Mouse (Mus musculus): ENCODE data around the gene Smdt1.

DNA sequence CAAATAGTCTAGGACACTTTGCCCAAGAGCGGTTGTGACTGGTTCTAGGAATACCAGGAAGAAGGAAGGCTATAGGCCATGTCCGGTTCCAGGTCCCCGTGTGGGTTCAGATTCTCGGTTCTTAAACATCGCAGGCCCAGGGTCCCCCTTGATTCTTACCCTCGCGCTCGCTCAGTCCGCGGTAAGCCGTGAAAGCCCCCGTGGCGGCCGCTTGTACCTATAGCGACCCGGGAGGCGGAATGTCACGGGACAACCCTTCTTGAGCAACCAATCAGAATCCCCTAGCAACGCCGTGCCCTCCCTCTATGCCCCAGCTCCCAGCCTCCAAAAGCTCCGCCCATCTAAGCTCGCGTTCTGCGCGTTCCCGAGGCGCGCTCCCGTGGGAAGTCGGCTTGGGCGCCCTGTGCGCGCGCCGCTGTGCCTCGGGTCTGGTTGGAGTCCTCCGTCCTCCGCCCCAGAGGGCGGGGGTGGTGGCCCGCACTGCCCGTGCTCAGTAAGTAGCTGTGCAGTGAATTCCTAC, at the start of gene Smdt1, which contains the start of the genes Naga and Pheta2:
- no peak for TF ChIP-seq CTCF (IDR thresholded peaks at IDR 0.05; ENCODE audit: extremely low read depth, insufficient read depth, insufficient read length, insufficient replicate concordance)
- TF ChIP-seq POLR2A (IDR thresholded peaks at IDR 0.05; ENCODE audit: low read depth, low read length): no peak
